Mouse (Mus musculus) urinary bladder, postnatal 25 days (tissue): Measurements from ENCODE around the gene Bmpr1b.
A peak's percentile ranks its signal among the peaks of the same experiment; 100 is the strongest.
"Not testable (repeated sequence)": the region's sequence is repeated elsewhere in the genome, so short reads cannot be mapped to it uniquely, and the experiment has no call there.

Source experiments
- DNase-seq: peaks from one replicate; pipeline ENCODE4 v3.0.0; 2022; ENCODE audit warnings: low spot score

The Bmpr1b gene

GRCm38 (mm10) chr3:142168863-142169521, at the start of gene Bmpr1b:
Gene Bmpr1b (minus strand): TSS chr3:142169425.
- DNase-seq, result peak; percentile 63

DNA sequence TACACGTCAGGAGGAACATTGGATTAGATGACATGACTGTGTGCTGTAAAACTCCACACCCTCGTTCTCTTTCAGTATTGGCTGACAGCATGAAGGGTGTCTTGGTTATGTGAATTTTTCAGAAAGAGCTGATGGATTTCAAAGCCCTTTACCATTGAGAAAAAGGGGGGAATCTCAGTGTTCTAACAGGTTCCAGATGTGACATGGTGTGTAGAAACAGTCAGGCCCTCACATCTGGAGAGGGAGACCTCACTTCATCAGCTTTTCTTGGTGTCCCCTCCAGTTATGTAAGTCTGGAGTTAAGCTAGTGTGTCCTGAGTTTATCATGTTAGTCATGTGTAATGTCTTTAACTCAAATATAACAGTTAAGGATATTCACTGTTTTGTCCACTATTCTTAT, 43.6 kb upstream of the Bmpr1b start:
- DNase-seq, result no peak

DNA sequence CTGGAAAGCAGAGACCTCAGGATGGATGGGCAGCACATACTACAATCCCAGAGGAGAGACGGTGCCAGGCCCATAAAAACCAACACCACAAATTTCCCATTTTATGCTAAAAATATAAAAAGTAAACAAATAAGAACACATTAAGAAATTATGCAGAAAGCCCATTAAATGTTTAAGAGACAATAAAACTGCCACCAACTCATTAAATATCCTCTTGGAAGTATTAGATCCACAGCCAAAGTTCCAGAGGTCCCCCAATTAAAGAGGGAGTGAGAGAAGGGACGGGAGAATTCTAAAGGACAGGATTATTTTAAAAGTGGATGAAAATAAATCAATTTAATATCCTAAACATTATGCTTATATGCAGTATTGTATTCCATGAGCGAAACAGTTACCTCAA, 43.0 kb upstream of the Bmpr1b start:
- DNase-seq, result no peak

DNA sequence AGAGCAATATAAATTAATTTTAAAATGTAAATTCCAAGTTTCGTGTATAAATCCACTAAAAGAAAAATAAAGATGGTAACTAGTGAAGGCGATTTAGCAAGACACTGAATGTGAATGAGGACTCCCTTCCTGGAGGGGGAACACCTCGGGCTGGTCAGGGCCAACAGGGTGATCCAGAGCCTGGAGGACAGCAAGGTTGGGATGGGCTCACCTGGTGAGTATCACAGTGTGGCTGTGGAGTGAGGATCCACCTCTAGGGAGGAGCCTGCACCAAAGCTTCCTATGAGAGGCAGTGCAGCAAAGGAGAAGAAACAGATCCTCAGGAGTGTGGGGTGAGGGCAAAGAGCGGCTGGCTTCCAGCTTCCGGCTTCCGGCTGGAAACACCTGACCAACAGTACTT, 40.8 kb upstream of the Bmpr1b start:
- no peak for DNase-seq

- DNase-seq, result no peak
These were observed 39.8 kb upstream of the Bmpr1b start for GRCm38 (mm10) chr3:142209057-142209456.

DNA sequence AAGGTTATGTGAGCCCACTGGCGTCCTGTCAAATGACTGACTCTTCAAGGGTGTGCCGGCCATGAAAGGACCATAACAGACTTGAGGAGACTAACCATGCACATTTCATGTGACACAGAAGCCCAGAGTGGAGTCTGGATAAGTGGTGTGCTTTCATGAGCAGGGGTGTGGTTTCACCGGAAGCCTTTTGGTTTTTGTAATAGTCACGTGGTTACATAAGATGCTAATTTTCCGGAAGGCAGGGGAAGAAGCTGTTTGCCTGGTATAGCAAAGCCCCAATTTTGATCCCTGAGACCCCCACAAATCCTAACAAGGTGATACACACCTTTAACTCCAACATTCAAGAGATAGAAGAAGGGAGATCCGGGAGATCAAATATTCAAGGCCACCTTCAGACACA, 38.3 kb upstream of the Bmpr1b start:
- no peak for DNase-seq

GRCm38 (mm10) chr3:142206316-142206715, 37.1 kb upstream of the Bmpr1b start:
- no peak for DNase-seq

DNA sequence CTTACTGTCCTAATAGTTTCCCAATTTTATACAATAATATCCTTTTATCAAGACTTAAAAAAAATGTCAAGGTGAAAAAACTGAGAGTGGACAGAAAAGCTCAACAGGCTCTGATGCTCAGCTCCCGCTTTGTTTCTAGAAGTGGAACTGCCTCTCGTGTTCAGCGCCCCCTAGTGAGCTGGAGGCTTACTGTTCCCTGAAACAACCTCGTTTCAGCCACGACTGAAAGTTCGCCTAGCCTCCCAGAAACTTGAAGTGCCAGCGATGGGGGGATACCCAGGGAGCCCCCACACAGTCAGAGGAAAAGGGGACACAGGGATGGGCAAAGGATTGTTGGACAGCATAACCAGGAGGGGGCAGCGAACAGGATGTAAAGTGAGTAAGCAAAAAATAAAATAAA, 26.9 kb upstream of the Bmpr1b start:
- DNase-seq, result no peak

- not testable (repeated sequence) for DNase-seq
These were observed 22.4 kb upstream of the Bmpr1b start for GRCm38 (mm10) chr3:142191627-142192026.

- DNase-seq, result no peak
These were observed 17.3 kb upstream of the Bmpr1b start for GRCm38 (mm10) chr3:142186551-142186950.

DNA sequence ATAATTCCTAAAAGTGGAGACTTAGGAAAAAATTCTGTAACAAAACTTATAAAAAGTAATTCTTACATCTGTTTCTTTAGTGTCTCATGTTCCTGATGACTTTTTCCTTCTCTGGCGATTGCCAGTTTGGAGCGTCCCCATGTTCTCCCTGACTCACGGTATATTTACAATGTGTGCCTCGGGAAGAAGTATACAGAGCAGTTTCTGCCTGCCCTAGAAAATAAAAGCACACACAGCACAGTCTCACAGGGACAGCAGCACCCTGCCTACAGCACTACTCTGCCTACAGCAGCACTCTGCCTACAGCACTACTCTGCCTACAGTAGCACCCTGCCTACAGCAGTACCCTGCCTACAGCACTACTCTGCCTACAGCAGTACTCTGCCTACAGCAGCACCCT, 4.8 kb upstream of the Bmpr1b start:
- DNase-seq, result no peak

- no peak for DNase-seq
These were observed 868 bp downstream of the Bmpr1b start for GRCm38 (mm10) chr3:142168251-142168862.

DNA sequence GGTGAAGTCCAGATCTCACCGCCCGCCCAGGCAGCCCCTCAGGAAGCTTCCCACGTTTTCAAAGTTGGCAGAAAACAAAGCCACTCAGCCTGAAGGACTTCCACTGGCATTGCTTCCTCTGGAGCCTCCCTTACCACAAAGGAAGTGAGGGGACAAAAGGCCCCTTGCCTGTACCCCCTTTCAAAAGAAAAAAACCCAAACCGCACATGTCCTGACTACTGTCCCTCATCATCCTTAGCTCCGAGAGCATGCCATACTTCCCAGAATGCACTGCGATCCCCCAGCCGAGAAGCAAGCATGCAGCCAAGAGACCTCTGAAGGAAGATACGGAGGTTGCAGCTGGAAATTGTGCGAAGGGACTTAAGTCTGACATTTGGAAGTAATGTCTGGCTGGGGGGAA, 4.2 kb downstream of the Bmpr1b start:
- DNase-seq, result no peak

DNA sequence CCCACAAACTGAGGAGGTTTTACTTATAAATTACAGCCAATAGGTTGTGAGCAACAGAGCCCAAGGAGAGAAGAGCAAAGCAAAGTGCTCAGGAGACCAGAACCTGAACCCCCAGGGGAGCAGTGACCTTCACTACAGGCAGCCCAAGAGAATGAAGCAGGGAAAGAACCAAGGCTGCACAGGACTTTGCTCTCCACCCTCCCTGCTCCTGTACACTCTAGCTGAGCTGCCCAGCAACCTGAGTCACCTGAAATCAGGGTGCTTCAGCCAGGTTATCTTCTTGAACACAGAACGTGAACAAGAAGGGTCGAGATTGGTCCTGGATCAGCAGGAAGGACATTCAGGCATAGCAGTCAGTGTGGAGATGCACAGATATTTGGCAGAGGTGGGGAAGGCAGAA, 5.3 kb downstream of the Bmpr1b start:
- DNase-seq, result no peak

GRCm38 (mm10) chr3:142161405-142161804, 7.8 kb downstream of the Bmpr1b start:
- no peak for DNase-seq

- no peak for DNase-seq
These were observed 17.2 kb downstream of the Bmpr1b start for GRCm38 (mm10) chr3:142151980-142152379.

- no peak for DNase-seq
These were observed 30.4 kb downstream of the Bmpr1b start for GRCm38 (mm10) chr3:142138796-142139195.

GRCm38 (mm10) chr3:142126379-142126778, 42.8 kb downstream of the Bmpr1b start:
- DNase-seq, result no peak

DNA sequence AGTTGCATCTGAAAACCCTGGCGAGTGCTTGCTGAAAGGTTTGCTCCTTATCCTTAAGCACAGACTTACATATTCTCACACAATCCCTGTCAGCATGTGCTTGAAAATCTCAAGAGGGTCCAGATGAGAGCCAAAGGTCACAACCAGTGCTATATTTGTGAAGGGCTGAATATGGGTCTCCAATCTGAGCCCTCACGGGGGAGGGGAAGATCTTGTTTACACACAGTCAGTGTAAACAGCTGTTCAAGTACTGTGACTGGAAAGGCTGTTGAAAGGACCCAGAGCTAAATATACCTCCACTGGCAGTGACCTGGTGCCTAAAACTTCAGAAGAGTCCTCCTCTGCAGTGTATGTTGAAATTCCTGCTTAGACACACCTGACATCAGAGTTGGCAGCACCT, 43.7 kb downstream of the Bmpr1b start:
- no peak for DNase-seq

- DNase-seq, result no peak
These were observed 45.0 kb downstream of the Bmpr1b start for GRCm38 (mm10) chr3:142124255-142124654.

GRCm38 (mm10) chr3:142122376-142122775, 46.8 kb downstream of the Bmpr1b start:
- DNase-seq, result no peak

- DNase-seq, result no peak
These were observed 48.4 kb downstream of the Bmpr1b start for GRCm38 (mm10) chr3:142120795-142121194.

- no peak for DNase-seq
These were observed 54.4 kb downstream of the Bmpr1b start for GRCm38 (mm10) chr3:142114762-142115316.

GRCm38 (mm10) chr3:142114190-142114589, 55.0 kb downstream of the Bmpr1b start:
- no peak for DNase-seq
